Mouse (Mus musculus) urinary bladder, postnatal 4 days (tissue): Measurements from ENCODE around the gene Magi2.

Experiments
- DNase-seq, 2 experiments: peaks; one replicate each; pipeline ENCODE4 v3.0.0; 2021 to 2022; ENCODE audit warnings: low spot score in 2 of 2

The Magi2 gene

GRCm38 (mm10) chr5:19745916-19746315, 519.1 kb downstream of the Magi2 start:
- no peak for DNase-seq

GRCm38 (mm10) chr5:19746865-19747514, 520.2 kb downstream of the Magi2 start:
- DNase-seq = no peak

GRCm38 (mm10) chr5:19747631-19748030, 520.8 kb downstream of the Magi2 start:
- DNase-seq = no peak

GRCm38 (mm10) chr5:19779224-19779623, 552.4 kb downstream of the Magi2 start:
- DNase-seq = no peak

GRCm38 (mm10) chr5:19780076-19780475, 553.2 kb downstream of the Magi2 start:
- DNase-seq = no peak

- DNase-seq = no peak
Observed at GRCm38 (mm10) chr5:19785320-19785719, 558.5 kb downstream of the Magi2 start.

GRCm38 (mm10) chr5:19787522-19788144, 560.8 kb downstream of the Magi2 start:
- DNase-seq = no peak

- DNase-seq = no peak
Observed at GRCm38 (mm10) chr5:19803052-19803769, 576.4 kb downstream of the Magi2 start.

GRCm38 (mm10) chr5:19822502-19822901, 595.7 kb downstream of the Magi2 start:
- DNase-seq = no peak

GRCm38 (mm10) chr5:19825943-19826342, 599.1 kb downstream of the Magi2 start:
- DNase-seq = no peak

GRCm38 (mm10) chr5:19829341-19829740, 602.5 kb downstream of the Magi2 start:
- no peak for DNase-seq

GRCm38 (mm10) chr5:19862854-19863253, 636.0 kb downstream of the Magi2 start:
- no peak for DNase-seq

- no peak for DNase-seq
Observed at GRCm38 (mm10) chr5:19870406-19870805, 643.6 kb downstream of the Magi2 start.

GRCm38 (mm10) chr5:19891693-19892092, 664.9 kb downstream of the Magi2 start:
- DNase-seq = no peak

GRCm38 (mm10) chr5:19895893-19896292, 669.1 kb downstream of the Magi2 start:
- no peak for DNase-seq

- no peak for DNase-seq
Observed at GRCm38 (mm10) chr5:19901625-19902024, 674.8 kb downstream of the Magi2 start.

GRCm38 (mm10) chr5:19906636-19907035, 679.8 kb downstream of the Magi2 start:
- DNase-seq = no peak

GRCm38 (mm10) chr5:19907381-19907982, 680.6 kb downstream of the Magi2 start:
- no peak for DNase-seq

- DNase-seq = no peak
Observed at GRCm38 (mm10) chr5:19907983-19908705, 681.3 kb downstream of the Magi2 start.

GRCm38 (mm10) chr5:19908706-19909060, 681.8 kb downstream of the Magi2 start:
- DNase-seq = no peak

- no peak for DNase-seq
Observed at GRCm38 (mm10) chr5:19909071-19909470, 682.2 kb downstream of the Magi2 start.

- DNase-seq = no peak
Observed at GRCm38 (mm10) chr5:19909664-19910063, 682.8 kb downstream of the Magi2 start.
